Mouse (Mus musculus) fibroblast of lung, adult 2 months (primary cell): ENCODE measurements around the gene Abhd17c.
"Not testable (repeated sequence)": the region's sequence is repeated elsewhere in the genome, so short reads cannot be mapped to it uniquely, and the experiment has no call there.

Experiments
- DNase-seq: peaks from one replicate; pipeline ENCODE4 v3.0.0-alpha.2; 2011; ENCODE audit warnings: low read depth

Abhd17c gene

DNA sequence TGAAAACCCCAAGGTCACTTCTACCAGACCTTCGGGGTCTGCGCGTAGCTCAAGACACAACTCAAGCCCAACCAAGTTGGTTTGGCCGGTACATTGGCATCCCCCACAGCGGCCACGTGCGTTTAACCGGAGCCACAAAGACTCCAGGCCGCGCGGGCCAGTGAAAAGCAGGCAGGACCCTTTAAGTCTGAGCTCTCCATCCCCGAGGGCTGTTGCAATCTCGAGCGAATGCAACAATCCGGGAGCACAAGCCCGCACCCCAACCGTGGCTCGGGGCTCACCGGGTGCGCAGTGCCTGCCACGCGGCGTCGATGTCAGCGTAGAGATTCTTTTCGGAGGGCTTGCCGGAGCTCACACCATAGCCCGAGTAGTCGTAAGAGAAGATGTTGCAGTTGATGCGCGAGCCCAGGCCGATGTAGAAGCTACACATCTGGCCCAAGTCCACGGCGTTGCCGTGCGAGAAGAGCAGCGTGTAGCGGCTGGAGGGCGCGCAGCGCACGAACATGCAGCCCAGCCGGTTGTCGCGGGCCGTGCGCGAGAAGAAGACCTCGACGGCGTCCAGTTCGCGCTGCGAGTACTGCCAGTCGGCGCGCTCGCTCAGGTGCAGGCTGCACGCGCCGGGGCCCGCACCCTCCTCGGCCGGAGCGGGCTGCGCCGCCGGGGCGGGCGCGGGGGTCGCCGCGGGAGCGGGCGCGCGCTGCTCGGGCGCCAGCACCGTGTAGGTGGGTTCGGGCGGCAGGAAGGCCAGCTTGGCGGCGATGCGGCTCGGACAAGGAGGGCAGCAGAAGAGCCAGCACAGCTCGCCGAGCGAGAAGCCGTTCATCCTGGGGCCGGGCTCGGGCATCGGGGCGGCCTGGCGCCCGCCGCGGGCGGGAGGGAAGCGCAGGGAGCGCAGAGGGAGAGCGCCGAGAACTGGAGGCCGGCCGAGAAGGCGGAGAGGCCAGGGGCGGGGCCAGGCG lies at the start of gene Abhd17c:
Gene Abhd17c (minus strand): TSS at position 893 of the 959 bp plus-strand sequence.
- DNase-seq, result no peak

DNA sequence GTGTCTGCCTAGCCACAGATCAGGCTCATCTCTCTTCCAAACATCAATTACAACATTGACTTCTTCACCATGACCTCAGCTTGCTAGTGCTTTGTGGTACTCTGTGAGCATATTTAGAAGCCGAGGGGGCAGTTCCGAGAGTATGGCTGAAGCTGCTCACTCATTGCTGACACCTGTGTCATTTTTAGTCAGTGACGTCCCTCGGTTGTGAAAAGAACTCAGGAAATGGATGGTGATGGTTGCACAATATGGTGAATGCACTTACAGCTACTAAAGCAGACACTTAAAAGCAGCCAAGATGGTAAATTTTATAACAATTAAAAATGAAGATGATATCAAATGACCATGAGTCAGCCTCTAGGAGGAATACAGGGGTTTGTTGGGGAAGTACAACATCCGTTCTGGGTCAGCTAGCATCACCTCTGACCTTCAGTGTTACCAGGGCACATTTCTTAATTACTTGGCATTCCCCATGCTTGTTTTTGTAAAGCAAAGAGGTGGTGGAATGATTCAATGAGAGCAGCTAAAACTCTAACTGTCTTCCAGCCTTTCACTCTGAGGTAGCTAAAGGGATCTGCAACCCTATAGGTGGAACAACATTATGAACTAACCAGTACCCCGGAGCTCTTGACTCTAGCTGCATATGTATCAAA lies 45.6 kb upstream of the Abhd17c start:
- DNase-seq, result no peak

DNA sequence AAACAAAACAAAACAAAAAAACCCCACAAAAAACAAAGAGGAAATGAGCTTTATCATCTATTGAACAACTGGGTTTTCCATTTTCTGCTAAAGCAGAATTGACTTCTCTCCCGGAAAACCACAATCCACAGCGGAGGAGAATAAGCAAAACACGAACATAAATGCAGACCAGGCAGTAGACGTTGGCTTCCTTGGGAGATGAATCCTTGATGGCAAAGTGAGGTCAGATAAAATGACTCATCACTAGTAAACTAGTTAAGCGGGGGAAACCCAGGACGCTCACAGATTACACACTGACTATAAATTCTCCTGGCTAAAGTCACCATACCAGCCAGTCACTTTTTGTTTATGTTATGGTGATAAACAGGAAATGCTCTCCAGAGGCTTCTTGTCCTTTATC lies 44.5 kb upstream of the Abhd17c start:
- DNase-seq, result no peak

DNA sequence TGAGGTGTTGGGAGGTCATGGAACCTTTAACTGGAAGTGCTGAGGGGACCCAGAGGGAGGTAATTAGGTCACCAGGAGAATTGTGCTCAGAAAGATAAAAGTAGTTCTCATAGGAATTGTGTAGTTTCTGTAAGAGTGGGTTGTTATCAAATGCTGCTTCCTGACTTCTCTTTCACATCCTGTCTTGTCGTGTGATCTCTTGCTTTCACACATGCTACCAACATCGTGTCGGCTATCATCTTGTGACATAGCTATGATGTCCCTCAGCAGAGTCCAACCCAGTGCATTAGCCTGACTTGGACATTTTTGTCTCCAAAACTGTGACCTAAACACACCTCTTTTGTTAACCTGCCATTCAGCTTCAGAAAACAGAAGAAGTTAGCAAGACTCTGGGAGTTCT lies 40.6 kb upstream of the Abhd17c start:
- no peak for DNase-seq

DNA sequence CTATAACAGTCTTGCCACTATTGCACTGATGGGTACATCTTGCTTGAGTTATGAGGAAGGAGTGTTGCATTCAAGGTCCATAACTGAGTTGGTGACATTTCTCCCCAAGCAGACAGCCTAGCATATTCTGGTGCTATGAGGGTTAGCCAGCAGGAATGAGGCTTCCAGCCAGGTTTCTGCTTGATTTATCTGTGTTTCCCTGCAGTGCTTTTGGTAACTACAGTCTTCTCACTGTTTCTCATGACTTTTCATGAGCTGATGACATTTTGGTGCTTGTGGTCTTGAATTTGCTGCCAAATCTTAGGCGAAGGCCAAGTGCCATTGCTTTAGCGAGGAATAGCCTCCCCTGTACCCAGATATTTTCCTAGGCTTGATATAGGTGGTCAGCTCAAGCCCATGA lies 39.8 kb upstream of the Abhd17c start:
- peak; percentile 14 for DNase-seq

DNA sequence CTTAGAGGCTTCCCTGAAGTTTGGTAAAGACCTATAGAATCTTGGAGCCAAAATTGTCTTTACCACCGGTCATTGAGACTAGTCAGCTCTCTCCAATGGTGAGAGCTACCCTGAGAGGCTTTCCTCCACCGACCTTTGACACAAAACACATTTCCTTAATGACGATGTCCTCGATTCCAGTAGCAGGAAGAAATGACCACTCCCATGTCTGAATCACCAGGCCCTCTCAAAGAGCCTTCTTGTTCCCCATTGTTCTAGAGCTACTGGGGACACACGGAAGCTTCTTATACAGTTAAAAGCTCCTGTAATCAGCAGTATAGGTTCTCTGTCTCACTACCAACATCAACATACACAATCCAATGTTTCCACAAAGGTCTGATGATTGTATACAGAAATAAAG lies 36.5 kb upstream of the Abhd17c start:
- DNase-seq, result no peak

DNA sequence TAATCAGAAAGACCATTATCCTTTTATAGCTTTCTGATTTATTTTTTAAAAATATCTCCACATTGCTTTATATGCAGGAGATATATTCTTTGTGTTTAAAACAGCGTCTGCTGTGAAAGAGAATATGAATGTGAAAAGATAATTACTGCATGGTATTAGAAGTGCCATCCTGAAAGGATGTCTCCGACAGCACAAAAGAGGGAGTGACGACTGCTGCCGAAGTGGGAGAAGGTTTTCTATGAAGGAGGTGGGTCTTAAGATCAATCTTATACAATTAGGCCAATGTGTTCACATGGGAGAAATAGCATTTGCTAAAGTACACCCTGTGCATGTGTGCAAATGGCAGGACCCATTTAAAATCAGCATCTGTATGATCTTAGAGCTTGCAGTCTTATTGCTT lies 33.5 kb upstream of the Abhd17c start:
- DNase-seq, result no peak

DNA sequence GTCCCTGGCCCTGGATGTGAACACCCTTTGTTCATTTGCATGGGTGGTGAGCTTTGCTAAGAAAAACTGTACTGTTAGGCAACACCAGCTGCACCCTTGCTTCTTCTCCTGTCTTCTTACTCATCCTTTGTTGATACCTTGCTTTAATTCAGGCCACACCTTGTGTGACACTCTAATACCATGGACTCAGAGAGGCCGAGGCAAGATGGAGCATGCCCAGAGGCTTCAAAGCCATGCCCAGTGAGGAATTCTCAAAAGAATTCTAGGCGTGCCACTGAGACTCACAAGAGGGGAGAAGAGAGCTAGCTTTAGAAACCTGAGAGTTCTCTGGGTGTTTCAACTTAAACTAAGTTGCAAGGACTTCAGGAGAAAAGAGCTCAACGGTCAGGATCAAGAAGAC lies 33.0 kb upstream of the Abhd17c start:
- no peak for DNase-seq

DNA sequence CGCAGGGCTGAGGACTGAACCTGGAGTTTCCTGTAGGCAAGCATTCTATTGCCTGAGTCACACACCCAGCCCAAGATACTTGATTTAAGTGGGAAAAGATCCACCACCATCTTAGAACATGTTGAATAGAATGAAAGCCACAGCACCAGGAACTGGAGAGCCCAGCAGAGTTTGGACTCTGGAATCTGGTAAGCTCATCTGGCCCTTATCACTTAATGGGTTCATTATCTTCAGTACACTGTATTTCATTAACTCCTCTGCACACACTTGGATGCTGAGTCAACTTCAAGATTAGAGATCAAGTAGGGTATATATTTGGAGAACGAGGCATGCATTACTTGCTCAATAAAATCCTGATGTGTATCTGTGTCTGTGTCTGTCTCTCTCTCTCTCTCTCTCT lies 27.1 kb upstream of the Abhd17c start:
- DNase-seq, result not testable (repeated sequence)

DNA sequence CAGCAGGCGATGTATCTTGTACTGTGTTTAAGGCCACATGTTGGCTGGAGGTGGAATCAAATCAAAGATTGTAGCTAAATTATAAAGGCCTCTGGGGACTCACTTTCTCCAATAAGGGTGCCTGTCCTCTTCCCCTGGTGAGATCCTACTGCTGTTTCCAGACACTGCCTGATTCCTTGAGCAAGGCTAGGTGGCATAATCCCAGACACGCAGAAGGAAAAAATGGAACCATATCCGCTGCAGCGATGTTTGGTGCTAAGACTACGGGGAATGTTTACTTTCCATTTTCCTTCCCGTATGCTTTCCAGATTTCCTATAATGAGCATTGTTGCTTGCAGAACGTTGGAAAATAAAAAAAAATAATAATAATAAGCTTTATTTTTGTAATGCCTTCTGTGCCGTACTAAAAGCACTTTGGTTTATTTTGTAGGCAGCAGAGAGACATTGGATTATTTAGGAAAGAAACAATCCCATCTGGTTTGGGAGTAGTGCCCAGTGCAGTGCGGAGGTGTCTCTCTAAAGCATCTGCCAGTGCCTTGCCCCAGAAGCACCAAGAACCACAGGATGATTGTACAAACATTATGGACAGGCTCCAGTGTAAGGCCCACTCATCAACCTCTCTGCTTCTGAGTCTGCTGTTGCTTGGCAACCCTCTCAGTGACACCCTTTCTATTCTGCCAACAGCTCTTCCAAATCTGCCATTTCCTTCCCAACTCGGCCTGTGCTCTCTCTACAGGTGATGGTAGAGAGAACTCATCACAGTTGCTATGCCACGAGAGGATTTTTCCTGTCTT lies 23.2 kb upstream of the Abhd17c start:
- DNase-seq, result no peak

DNA sequence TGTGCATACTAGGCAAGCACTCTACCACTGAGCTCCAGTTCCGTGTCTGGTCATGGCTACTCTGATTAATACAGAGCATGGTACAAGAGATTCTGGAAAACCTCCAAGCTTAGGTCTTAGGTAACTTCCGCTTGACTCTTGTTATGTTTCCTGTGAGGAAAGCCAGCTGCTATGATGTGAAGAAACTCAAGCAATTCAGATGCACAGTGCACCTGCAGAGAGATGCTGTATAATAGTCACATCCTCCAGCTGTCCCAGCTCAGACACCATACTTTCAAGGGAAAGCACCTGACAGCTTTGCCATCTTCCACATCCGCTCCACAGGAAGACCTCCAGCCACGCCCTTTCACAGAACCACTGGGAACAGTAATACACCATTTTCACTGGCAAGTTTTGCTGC lies 21.7 kb upstream of the Abhd17c start:
- DNase-seq, result no peak

DNA sequence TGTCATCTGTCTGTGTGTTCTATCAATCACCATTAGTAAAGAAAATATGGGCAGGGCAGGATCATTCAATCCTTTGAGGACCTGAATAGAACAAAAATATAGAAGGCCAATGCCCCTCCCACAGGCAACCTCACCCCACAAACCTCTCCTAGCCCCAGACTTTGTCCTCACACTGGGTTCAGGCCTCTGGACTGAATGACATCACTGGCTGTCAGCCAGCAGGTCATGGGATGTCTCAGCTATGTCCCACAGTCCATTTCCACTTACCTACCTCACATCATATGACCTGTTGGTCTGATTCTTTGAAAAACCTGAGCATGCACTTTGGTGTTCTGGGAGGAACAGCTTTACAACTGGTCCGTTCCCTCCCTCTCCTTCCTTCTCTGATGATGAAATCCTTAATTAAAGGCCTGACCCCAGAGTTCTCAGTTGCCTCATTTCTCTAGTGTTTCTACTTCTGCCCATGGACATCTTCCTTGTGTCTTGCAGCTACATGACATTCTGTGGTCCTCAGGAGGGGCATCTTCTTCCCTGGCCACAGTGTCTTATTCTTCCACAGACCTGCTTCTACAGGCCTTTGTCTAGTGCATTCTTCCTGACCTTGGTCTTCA lies 19.6 kb upstream of the Abhd17c start:
- DNase-seq, result no peak

DNA sequence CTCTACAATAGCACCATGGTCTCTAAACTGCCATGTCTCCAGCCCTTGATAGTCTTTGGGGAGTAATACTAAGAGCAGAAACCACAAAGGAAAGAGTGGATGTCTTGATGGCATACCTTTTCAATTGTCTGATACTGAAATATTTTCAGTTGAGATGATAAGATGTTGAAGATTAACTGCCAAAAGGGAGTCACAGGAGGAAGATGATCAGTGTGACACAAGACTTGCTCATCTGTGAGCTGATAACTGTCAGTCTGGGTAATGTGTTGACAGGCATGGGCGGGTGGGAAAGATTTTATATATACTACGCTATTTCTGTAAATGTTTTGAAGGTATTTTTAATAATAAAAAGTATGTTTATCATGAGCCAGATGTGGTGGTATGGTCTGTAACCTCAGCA lies 16.7 kb upstream of the Abhd17c start:
- no peak for DNase-seq

DNA sequence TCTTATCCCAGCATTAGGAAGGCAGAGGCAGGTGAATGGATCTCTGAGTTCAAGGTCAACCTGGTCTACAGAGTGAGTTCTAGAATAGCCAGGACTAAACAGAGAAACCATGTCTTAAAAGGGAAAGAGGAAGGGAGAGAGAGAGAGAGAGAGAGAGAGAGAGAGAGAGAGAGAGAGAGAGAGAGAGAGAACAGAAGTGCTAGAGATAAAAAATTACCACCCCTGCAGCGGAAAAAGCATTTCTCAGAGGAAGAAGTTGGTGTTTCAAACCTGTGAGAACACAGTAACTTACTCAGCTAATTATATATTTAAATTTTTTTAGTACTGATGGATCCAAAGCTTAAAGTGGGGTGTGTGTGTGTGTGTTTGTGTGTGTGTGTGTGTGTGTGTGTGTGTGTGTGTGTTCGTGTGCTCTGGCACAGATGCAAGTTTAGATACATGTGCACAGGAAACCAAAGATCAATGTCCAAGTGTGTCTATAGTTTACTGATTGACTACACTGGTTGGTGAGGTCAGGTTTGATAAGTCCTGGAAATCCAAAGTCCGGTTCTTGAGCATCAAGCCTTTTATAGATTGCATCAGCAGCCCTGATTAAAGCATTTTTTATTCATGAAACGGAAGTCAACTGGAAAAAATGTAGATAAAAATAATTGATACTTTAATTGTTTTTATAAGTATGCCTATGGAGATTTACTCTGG lies 15.2 kb upstream of the Abhd17c start:
- no peak for DNase-seq

DNA sequence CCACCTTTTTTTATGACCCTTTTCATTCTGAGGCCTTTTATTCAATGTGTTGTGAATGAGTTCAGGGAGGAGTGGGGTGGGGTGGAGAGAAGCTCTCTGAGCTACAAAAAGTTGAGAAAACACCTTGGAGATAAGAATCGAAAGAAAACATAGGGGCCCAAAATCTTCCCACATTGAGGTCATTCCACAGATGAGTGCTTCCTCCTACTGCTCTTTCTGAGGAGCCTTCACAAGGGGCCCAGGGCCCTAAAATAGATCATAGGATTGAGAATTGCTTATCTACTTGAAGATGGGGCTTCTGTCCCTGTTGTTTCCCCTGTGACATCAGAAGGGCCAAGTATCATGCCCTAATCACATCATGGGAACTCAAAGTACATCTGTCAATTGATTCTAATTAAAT lies 14.3 kb upstream of the Abhd17c start:
- no peak for DNase-seq

DNA sequence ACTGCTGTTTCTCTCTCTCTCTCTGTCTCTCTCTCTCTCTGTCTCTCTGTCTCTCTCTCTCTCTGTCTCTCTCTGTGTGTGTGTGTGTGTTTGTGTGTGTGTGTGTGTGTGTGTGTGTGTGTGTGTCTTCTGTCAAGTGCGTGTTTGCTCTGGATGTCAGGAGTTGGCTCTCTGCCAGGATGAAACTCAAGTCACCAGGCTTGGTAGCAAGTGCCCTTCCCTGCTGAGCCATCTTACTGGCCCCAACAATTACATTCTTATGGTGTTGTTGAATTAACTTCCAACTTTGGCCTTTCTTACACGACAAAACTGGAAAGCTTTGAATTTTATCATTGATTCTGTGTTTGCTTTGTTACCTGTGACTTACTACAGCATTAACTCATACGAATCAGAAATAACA lies 13.6 kb upstream of the Abhd17c start:
- DNase-seq, result no peak

DNA sequence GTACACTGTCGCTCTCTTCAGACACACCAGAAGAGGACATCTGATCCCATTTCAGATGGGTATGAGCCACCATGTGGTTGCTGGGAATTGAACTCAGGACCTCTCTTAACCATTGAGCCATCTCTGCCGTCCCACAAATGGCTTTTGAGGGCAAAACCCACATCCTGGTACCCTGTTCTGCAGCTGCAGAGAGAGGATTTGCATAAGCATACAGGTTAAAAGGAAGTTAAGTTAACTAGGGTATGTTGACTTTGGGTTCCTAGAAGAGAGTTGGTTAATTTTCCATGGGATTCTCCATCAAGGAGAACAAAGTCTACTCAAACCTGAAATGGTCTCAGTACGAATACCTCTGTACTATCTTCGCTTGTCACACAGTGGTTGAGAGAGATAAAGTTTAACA lies 13.2 kb upstream of the Abhd17c start:
- no peak for DNase-seq

DNA sequence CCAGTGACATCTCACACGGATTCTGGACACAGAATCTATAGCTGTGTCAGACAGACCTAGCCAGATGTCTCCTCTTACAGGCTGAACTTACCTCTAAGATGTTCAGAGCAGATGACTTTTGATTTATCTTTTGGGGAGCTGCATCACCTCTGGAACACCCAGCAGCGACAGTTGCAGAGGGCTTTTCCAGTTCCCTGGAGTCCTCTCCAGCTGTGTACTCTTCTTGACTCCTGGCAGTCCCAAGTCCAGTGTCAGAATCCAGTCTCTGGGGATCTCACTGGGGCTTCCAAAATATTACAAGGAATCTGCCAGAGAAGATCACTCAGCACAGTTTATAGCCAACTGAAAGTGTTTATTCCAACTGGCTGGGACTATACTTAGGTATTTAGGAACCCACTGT lies 12.7 kb upstream of the Abhd17c start:
- no peak for DNase-seq

DNA sequence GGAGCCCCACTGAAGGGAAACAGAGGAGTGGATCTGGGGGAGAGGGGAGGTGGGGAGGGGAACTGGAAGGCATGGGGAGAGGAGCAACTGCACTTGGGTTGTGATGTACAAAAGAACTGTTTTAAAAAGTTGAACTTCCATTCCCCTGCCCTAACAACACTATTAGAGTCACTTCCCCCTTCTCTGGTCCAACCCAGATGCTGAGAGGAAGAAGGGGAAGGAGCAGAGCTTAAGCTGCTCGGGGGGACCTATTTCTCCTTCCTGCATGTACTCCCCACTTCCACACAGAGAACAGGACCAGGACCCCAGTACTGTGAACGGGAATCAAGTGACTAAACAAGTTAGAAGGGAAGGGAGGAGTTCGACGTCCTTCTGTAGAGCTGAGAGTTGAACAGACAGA lies 11.9 kb upstream of the Abhd17c start:
- DNase-seq, result no peak

DNA sequence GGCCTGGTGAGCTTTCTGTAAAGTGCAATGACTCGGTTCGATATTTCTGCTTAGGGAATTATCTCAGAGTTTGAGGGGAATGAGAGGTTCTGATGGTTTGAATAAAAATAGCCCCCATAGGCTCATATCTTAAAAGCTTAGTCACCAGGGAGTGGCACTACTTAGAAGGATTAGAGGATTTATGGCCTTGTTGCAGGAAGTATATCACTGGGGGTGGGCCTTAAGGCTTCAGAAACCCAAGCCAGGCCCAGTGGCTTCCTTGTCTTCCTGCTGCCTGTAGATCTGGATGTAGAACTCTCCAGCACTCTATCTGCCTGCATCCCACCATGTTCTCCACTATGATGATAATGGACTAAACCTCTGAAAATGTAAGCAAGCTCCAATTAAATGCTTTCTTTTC lies 7.7 kb upstream of the Abhd17c start:
- DNase-seq, result no peak

DNA sequence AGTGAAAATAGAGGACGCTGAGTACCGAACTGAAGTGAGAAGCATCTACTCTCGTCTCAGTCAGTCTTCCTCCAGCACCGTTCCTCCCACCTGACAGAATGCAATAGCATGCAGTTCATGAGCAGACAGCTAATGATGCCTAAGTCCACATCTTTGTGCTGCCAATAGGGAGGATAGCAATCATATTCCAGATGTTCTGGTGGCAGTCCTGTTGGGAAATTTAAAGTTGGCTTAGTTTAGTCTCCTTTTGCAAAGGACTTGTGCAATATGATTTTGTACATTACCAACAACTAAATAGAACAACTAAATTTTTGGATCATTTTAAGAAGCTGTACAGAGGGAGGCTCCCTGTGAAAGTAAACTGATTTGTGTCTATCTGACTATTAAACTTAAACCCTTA lies 2.1 kb upstream of the Abhd17c start:
- no peak for DNase-seq

DNA sequence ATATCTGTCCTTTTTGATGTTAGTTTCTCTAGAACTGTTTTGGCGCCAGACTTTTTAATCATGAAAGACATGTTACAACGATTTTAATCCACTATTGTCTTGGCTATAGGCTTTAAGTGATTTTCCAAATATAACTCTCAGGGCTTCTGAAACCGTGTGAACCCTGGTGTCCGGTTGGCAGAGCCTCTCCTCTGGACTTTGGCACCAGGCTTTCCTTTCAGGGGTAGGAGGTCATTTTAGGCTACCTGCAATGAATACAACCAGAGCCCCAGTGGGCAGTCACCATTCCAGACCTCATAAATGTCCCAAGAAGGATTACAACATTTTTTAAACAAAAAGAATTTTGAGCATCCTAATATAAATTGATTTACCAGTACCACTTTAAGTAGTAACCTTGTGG lies 1.1 kb upstream of the Abhd17c start:
- no peak for DNase-seq
